Mouse (Mus musculus): ENCODE results near the gene Erbb4. TPM values are rescaled to one million over a fixed set of nuclear protein-coding genes. Genes with fewer than 3 reads are reported as not detected.
A peak's percentile ranks its signal among the peaks of the same experiment; 100 is the strongest.

Gene Erbb4
- total RNA-seq (2021) = 10 to 100 TPM; 55.2 to 59.5 TPM
- long read RNA-seq, experiment 1, partial matches to known transcripts = 1 of 5 reads
- long read RNA-seq, experiment 1, other reads (novel, unspliced or antisense) = 4 of 5 reads
- long read RNA-seq, experiment 2, partial matches to known transcripts = 1 of 4 reads
- long read RNA-seq, experiment 2, other reads (novel, unspliced or antisense) = 3 of 4 reads

DNA sequence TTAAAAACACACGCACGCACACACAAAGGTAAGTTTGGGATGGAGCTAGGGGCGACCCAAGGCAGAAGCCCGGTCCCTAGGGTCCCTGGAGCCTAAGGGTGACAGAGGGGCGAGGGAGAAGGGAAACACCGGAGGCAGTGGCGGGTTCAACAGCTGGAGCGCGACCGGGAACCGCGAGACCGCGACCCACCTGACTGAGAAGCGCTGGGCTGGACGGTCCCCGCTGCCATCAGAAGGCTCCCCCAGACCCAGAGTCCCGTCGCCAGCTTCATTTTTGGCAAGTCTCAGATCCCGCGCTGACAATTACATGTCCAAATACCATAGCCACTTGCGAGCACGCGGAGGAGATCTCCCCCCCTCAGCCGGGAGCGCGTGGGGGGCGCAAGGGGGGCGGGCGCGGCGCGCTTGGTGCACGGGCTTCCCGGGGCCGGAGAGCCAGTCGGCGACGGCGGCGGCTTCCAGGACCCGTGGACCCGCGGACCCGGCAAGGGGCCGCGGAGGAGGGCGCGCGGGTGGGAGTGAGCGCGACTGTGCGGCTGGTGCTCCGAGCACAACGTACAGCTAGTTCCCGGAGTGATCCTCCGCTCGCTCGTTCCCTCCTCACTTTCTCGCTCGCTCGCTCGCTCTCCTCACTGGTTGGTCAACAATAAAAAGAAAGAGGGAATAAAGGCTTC is at the start of gene Erbb4:
TSS of gene Erbb4 (minus strand) at position 575 of the 674 bp plus-strand sequence.
- peak; percentile 7 to 24 for DNase-seq (ENCODE audit: low spot score in 2 of 2)

DNA sequence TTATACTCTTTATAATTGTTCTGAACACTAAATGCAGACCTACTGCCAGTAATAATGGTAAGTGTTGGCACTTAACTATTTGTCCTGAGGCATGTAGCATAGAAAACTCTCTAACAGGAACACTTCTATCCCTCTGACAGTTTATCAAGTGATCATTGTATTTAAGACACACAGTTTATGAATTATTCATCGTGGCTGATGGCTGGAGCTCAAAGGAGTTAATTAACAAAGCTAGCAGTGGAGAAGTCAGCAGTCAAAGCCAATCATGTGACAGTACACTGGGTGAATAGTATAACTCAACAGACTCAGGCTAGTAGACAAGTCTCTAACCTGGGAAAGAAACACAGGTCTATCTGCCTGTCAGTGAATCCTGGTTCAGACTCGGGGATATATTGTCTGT is 49.5 kb upstream of the Erbb4 start:
- no peak for DNase-seq (ENCODE audit: low spot score in 2 of 2)

DNA sequence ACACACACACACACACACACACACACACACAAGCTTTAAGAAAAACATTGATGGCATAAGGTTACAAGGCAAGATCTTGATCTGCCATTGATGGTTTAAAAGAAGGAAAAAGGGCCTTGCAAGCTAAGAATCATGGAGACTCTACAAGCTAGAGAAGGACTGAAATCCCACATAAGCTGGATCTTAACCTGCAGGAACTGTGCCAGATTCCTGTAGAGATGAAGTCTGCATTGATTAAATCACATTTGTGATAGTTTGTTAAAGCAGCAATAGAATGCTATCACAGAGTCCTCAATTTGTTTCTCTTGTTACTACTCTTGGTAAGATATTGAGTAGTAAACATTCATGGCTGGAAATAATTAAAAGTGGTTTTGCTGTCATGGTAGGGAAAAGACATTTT is 33.5 kb upstream of the Erbb4 start:
- DNase-seq (ENCODE audit: low spot score in 2 of 2) = no peak

GRCm38 (mm10) chr1:69139519-69139868 is 31.6 kb upstream of the Erbb4 start:
- DNase-seq (ENCODE audit: low spot score in 2 of 2) = no peak

- peak; percentile 58 to 71 for DNase-seq (ENCODE audit: low spot score in 2 of 2)
Observed at GRCm38 (mm10) chr1:69138856-69139518, 31.1 kb upstream of the Erbb4 start.

DNA sequence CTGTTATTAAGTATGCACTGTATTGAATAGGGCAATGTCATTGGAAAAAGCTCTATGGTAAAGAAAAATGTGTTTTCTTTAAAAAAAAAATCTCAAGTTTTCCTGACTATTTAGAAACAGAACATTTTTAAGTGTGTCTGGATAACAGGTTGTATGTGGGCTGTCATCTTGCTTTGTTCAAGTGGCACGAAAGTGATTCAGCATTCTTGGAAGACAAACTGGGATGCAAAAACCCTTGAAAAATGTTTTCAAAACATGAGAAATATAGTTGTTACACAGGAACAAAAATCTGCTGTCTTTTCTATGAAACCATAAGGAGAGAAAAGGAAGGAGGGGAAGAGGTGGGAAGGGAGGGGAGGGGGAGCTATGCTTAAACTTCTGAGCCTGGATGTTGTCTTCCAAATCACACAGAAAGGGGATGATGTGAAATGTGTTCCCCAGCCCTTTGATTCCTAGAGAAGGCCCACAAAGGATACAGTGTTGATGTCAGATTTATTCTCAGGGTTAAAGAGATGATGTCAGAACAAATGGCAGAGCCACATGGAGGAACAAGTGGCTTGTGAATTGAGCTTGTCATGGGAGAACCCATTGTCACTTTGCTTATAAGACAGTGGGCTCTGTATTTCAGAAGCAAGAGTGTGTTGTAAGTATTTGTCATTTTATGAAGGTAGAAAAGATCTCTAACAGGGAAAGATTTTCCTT is 16.4 kb upstream of the Erbb4 start:
- DNase-seq (ENCODE audit: low spot score in 2 of 2) = no peak

- DNase-seq (ENCODE audit: low spot score in 2 of 2) = no peak
Observed at GRCm38 (mm10) chr1:69118249-69118938, 10.5 kb upstream of the Erbb4 start.

GRCm38 (mm10) chr1:69108159-69108925 is 483 bp upstream of the Erbb4 start:
- peak; percentile 37 to 40 for DNase-seq (ENCODE audit: low spot score in 2 of 2)

DNA sequence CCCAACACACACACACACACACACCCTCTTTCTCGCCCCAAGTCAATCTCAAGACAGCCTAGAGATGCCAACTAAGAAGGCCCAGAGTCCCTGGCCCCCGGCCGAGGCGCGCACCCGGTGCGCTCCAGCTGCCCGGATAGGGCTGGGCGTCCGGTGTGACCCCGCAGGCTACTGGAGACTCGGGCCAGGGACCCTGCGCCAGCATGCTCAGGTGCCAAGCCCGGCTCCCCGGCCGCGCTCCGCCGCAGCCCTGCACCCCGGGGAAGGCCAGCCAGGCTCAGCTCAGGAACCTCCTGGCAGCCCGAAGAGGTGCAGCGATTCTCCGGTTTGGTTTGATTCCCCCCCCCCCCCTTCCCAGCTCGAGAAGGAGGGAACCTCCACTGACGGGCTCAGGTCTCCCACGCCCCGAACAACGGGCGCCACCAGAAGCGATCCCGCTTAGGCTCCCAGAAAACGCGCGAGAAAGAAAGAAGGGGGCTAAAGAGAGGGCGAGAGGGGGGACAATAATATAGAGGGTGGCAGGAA is 860 bp downstream of the Erbb4 start:
- DNase-seq (ENCODE audit: low spot score in 2 of 2) = peak in 1 of 2 experiments; percentile 23

DNA sequence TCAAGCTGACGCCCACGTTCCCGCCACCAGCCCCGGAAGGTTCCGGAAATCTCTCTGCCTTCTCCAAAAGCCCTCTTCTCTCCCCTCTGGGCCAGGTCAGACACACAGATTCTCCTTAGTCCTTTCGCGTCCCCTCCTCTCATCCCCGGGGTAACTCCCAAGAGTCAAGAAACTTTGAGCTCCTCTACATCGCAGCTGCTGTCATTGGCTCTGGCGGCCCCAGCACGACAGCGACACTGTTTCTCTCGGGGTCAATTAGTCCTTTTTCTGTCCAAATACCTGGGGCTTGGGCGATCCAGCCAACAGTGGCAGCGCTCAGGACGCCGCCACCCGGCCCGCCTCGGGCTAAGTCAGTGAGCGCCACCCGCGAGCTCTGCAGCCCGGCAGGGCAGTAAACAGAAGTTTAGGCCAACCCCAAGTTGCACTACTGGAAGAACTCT is 1.5 kb downstream of the Erbb4 start:
- peak; percentile 14 to 22 for DNase-seq (ENCODE audit: low spot score in 2 of 2)

GRCm38 (mm10) chr1:69105493-69106321 is 2.2 kb downstream of the Erbb4 start:
- DNase-seq (ENCODE audit: low spot score in 2 of 2) = peak; percentile 9 to 32

DNA sequence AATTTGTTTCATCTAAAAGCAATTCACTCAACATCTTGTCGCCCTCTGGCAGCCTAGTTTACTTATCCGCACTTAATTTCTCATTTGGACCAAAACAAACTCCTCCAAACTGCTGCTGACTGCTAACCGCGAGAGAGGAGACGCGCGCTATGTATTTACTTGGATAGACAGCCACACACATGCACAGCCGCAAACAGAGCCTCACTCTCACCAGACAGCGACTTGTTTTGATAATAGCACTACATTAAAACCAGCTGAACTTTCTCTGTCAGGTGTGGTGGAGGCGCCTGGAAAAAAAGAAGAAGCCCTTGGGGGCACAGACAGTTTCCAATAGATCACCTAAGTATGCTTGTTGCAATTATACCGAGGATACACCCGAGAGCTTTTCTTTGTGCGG is 2.8 kb downstream of the Erbb4 start:
- DNase-seq (ENCODE audit: low spot score in 2 of 2) = peak in 1 of 2 experiments; percentile 14

DNA sequence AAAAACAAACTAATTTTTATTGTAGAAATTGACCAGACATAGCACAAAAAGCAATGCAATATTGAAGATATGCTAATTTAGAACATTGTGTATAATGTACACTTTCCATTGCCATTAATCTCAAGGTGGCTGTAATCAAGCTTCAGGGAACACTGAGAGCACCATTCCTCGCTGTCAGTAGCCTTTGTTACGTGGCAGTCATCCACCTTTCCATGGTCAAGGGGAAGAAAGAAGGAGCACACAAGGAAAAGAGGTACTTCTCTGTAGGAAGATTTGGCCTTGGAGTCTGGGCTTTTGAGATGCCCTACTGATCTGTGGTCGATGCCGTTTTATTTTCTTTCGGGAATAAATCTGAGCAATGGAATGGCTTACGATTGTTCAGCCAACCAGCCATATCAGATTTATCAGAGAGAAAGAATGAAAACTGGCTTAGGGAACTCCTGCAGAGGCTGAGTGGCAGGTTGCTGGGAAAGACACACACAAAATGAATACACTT is 4.6 kb downstream of the Erbb4 start:
- no peak for DNase-seq (ENCODE audit: low spot score in 2 of 2)

GRCm38 (mm10) chr1:69101670-69102069 is 6.2 kb downstream of the Erbb4 start:
- DNase-seq (ENCODE audit: low spot score in 2 of 2) = no peak

DNA sequence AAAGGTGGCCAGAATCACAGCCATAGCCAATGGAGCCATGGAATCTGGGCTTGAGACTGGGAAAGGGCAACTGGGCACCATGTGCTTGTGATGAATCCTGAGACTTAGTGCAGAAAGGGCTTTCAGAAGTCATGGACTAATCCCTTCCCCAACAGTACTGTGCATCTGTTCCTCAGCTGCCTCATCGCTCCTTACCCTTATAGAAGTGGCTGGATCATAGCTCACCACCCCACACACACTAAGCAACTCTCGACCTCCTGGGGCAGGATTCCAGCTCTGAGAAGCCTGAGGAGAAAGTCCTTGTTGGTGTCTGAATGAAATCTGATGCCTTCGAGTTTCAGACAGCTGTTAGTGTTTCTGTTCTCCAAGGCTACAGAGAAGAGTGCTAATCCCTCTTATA is 14.8 kb downstream of the Erbb4 start:
- DNase-seq (ENCODE audit: low spot score in 2 of 2) = no peak

GRCm38 (mm10) chr1:69089331-69089730 is 18.5 kb downstream of the Erbb4 start:
- DNase-seq (ENCODE audit: low spot score in 2 of 2) = no peak

DNA sequence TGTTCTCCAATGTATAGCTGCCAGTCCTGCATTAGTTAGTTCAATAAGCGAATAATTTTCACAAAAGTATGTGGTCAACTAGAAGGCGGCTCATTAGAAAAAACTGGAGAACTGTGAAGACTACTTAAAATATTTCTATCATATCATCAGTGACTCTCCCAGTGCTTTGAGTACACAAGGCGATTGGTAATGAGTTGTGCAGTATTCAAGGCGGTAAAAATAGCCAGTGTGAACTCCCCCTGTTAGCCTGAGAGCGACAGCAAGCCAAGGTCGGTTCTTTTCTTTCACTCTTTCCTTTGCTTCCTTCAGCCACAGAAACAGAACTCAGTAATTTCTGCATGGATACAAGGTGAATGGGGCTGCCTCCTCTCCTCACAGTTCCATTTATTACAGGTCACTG is 22.1 kb downstream of the Erbb4 start:
- DNase-seq (ENCODE audit: low spot score in 2 of 2) = no peak

DNA sequence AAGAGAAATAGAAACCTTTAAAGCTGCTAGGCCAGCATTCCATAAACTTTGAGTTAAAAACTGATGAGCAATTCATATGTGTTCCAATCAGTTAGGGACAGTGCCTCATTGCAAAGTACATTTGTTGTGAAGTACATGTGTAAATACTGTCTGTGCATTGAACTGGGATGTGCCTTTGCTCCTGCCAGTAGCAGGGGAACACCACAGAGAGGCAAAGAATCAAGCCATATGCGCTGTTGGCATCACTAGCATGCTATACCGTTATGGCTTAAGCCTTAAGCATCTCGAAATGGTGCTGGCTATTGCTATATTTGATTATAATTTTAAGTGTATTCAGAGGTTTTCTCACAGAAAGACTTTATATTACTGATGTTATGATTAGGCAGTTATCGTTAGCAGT is 58.9 kb downstream of the Erbb4 start:
- no peak for DNase-seq (ENCODE audit: low spot score in 2 of 2)

Data from left cerebral cortex, adult 18-20 months (tissue).